Mouse (Mus musculus): ENCODE results near the gene Ciao1. TPM values are rescaled to one million over a fixed set of nuclear protein-coding genes. Genes with fewer than 3 reads are reported as not detected.

Gene Ciao1
- polyA plus RNA-seq, 1 experiment, result 72.2 TPM

DNA sequence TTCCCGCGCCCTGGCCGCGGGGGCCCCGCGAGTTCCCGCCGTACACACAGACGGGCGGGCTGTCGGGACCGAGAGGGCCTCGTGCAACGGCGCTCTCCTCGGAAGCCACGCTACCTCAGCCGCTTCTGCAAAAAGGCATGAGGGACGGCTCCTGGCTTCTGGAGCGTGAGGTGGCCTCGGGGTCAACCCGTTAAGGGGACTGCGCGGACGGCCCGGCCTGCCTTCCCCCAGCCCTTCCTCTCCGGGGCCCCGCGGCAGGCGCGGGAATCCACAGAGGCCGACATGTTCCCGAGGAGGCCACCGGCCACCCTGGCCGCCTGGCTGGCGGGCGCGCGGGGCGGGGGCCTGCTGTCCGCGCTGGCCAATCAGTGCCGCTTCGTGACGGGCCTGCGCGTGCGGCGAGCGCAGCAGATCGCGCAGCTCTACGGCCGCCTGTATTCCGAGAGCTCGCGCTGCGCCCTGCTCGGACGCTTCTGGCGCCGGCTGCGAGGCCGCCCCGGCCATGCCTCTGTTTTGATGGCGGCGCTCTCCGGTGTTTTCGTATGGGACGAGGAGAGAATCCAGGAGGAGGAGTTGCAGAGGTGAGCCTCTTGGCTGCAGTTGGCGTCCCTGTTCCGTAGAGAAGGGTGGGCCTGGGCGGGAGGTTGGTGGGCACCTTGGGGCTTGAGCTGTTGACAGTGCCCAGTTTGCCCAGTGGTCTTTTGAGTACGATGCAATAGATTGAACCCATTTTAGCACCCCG is 22.9 kb upstream of the Ciao1 start:
- peak overlapping the region; percentile 83 for H3K27ac ChIP-seq (ENCODE audit: insufficient read depth, low read length)
- H3K4me1 ChIP-seq (ENCODE audit: control insufficient read depth, insufficient read depth, low read length), result peaks cover 3% of the 10 kb centered on the region
- TF ChIP-seq POLR2A (IDR thresholded peaks at IDR 0.05; ENCODE audit: extremely low read depth, insufficient read depth, low read length), result peak; percentile 73
- TF ChIP-seq CTCF (IDR thresholded peaks at IDR 0.05; ENCODE audit: extremely low read depth, insufficient read depth, low read length), result no peak
- peak overlapping the region; percentile 97 for H3K4me3 ChIP-seq (ENCODE audit: insufficient read depth, low read length)

DNA sequence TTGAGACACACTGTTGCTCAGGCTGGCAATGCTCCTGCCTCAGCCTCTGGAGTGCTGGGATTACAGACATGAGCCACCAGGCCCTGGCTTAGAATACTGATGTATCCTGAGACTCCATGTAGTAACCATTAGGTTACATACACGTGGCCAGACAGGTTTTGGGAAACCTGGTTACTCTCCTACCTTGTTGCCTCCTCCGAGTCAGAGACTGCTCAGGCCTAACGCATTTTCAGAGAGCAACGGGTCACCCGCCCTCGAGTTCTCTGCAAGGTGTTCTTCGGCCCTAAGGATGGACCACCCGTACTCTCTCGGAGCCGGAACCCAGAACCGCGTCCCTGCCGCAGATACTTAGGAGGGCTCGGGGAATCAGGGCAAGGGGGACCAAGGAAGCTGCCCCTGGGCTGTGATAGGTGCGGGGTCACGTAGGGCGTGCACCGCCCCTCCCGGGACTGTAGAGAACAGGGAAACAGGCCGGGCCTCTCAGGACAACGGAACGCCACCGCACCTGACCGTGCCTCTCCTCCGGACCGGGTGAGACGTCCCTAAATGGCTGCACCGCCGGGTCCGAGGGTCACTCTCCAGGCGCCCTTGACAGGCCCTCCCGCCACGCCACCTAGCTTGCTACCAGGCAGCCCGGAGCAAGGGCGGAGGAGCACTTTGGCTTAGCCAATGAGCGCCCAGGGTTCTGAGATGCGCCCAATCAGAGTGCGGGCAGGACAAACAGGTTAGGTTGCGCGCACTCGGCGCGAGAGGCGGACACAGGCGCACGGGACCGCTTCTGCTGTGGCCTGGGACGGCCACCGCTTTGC is 22.1 kb upstream of the Ciao1 start, which contains the start of gene Stard7:
Gene Stard7, plus strand, starts transcription at position 728 of the 809 bp plus-strand sequence.
- TF ChIP-seq CTCF (IDR thresholded peaks at IDR 0.05; ENCODE audit: extremely low read depth, insufficient read depth, low read length) (no peak), POLR2A (IDR thresholded peaks at IDR 0.05; ENCODE audit: extremely low read depth, insufficient read depth, low read length) (peak; percentile 74; the same call in 1 of the 2 replicates)
- H3K4me1 ChIP-seq (ENCODE audit: control insufficient read depth, insufficient read depth, low read length), result peaks cover 3% of the 10 kb centered on the region
- peak within 1 kb of the TSS; percentile 83 for H3K27ac ChIP-seq (ENCODE audit: insufficient read depth, low read length)
- peak within 1 kb of the TSS; percentile 97 for H3K4me3 ChIP-seq (ENCODE audit: insufficient read depth, low read length)

DNA sequence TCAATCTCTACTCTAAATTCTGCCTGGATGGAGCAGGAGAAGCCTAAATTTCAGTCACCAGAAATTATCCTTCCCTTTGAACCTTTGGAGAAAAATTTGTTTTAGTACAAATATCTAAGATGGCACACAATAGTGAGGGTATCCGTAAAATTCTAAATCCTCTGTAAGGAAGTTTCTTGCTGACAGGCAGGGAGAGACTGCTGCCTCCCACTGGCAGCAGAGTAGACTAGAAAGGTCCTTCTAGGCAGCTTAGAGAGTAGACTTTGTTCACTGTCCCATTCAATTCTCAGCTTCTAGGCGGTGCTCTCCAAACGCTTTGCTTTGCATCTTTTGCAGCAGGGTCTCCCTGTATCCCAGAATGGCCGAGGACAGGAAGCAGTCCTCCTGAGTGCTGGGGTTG is 20.2 kb upstream of the Ciao1 start:
- no peak overlapping the region for H3K4me3 ChIP-seq (ENCODE audit: insufficient read depth, low read length)
- no peak overlapping the region for H3K27ac ChIP-seq (ENCODE audit: insufficient read depth, low read length)
- no peak for TF ChIP-seq POLR2A (IDR thresholded peaks at IDR 0.05; ENCODE audit: extremely low read depth, insufficient read depth, low read length)
- TF ChIP-seq CTCF (IDR thresholded peaks at IDR 0.05; ENCODE audit: extremely low read depth, insufficient read depth, low read length), result 0 out of 2 replicates have a peak, but pooled peaks have one; percentile 23
- H3K4me1 ChIP-seq (ENCODE audit: control insufficient read depth, insufficient read depth, low read length), result peaks cover 2% of the 10 kb centered on the region

DNA sequence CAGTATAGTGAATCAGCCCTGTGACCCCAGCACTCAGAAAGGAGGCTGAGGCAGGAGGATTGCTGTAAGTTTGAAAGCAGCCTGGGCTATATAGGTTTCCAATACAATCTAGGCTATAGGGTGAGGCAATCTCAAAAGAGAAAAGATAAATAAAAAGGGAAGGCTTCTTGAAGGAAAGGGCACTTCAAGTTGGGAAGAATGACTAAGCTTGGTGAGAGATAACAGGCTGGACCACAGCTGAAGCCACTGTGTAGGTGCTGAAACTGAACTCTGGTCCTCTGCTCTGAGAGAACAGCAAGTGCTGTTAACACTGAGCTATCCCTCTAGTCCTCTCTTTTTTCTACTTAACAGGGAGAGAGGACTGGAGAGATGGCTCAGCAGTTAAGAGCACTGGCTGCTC is 14.9 kb upstream of the Ciao1 start:
- TF ChIP-seq CTCF (IDR thresholded peaks at IDR 0.05; ENCODE audit: extremely low read depth, insufficient read depth, low read length) (no peak), POLR2A (IDR thresholded peaks at IDR 0.05; ENCODE audit: extremely low read depth, insufficient read depth, low read length) (no peak)
- no peak overlapping the region for H3K27ac ChIP-seq (ENCODE audit: insufficient read depth, low read length)
- H3K4me3 ChIP-seq (ENCODE audit: insufficient read depth, low read length), result no peak overlapping the region
- no peaks in the 10 kb centered on the region for H3K4me1 ChIP-seq (ENCODE audit: control insufficient read depth, insufficient read depth, low read length)

DNA sequence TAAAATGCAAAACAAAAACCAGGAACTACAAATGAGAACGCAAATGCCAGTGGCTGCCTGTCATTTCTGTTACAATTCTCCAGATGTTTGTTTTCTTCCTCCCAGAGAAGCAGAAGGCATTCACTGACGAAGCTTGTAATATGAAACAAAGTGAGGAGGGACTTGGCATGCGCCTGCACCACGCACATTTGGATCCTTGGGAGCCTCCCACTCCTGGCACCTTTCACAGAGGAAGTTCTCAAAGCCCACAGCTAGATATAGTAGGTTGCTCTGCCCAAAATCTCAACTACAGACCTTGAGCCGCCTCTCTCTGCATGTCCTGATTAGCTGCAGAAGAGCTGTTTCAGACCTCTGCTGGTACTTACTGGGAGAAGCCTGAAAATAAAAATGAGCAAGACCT is 11.7 kb upstream of the Ciao1 start:
- Histone ChIP-seq H3K27ac (ENCODE audit: insufficient read depth, low read length) (no peak overlapping the region), H3K4me3 (ENCODE audit: insufficient read depth, low read length) (no peak overlapping the region), H3K4me1 (ENCODE audit: control insufficient read depth, insufficient read depth, low read length) (no peaks in the 10 kb centered on the region)
- TF ChIP-seq CTCF (IDR thresholded peaks at IDR 0.05; ENCODE audit: extremely low read depth, insufficient read depth, low read length) (no peak), POLR2A (IDR thresholded peaks at IDR 0.05; ENCODE audit: extremely low read depth, insufficient read depth, low read length) (no peak)

DNA sequence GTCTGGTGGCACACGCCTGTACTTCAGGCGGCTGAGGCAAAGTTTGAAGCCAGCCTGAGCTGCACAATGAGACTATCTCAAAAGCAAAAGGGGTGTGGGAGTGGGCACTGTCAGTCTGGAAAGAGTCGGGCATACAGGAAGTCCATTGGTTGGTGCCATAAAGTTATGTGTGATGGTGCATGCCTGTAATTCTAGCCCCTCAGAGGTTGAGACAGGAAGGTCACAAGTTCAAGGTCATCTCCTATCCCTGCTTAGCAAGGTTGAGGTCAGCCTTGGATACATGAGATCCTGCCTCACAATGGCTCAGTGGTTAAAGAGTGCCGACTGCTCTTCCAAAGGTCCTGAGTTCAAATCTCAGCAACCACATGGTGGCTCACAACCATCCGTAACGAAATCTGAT is 7.7 kb upstream of the Ciao1 start:
- H3K4me3 ChIP-seq (ENCODE audit: insufficient read depth, low read length), result no peak overlapping the region
- no peak for TF ChIP-seq POLR2A (IDR thresholded peaks at IDR 0.05; ENCODE audit: extremely low read depth, insufficient read depth, low read length)
- TF ChIP-seq CTCF (IDR thresholded peaks at IDR 0.05; ENCODE audit: extremely low read depth, insufficient read depth, low read length), result no peak

DNA sequence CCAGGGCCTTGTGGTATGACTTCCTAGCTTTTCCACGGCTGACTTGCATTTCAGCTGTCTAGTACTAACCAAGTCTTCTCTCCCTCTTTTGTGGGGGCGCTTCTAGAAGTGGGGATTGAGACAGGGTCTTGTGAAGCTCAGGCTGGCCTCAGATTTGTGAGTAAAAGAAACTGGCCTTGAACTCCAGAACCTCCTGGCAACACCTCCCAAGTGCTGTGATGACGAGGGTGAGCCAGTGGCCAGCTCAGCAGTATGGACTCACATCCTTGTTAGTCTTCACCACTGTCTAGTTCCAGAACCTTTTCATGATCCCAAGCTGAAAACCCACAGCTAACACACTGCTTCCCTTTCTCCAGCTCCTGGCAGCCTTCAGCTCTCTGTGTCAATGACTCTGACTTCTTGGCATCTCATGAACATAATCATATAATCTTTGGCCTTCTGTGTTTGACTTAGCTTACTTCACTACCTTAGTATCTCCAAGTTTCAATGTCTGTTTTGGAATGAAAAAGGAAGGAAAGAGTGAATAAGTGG is 7.1 kb upstream of the Ciao1 start:
- TF ChIP-seq POLR2A (IDR thresholded peaks at IDR 0.05; ENCODE audit: extremely low read depth, insufficient read depth, low read length), result no peak
- no peak for TF ChIP-seq CTCF (IDR thresholded peaks at IDR 0.05; ENCODE audit: extremely low read depth, insufficient read depth, low read length)
- H3K4me3 ChIP-seq (ENCODE audit: insufficient read depth, low read length), result no peak overlapping the region
- H3K27ac ChIP-seq (ENCODE audit: insufficient read depth, low read length), result no peak overlapping the region
- peaks cover 1% of the 10 kb centered on the region; the same call in 1 of the 2 replicates for H3K4me1 ChIP-seq (ENCODE audit: control insufficient read depth, insufficient read depth, low read length)

More for the DNA sequence above, 7.7 kb upstream of the Ciao1 start:
- Histone ChIP-seq H3K4me1 (ENCODE audit: control insufficient read depth, insufficient read depth, low read length) (peaks cover 1% of the 10 kb centered on the region; the same call in 1 of the 2 replicates), H3K27ac (ENCODE audit: insufficient read depth, low read length) (no peak overlapping the region)

DNA sequence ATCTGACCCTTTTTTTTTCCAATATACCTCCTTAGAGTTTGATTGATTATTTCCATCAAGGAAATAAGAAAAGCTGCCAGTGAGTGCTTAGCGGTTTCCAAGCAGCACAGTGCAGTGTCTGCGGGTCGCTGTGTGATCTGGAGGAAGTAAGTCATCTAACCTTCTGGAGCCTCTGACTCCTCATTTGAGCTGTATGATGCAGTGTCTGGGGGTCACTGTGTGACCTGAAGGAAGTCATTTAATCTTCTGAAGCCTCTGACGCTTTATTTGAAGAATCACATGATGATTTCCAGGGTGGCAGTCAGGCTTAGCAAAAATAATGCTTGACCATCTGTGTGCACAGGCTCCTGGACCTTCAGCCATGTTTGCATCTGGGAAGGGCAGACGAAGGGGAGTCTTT is 5.2 kb upstream of the Ciao1 start:
- H3K4me1 ChIP-seq (ENCODE audit: control insufficient read depth, insufficient read depth, low read length), result peaks cover 3% of the 10 kb centered on the region; the same call in 1 of the 2 replicates
- no peak overlapping the region for H3K27ac ChIP-seq (ENCODE audit: insufficient read depth, low read length)
- H3K4me3 ChIP-seq (ENCODE audit: insufficient read depth, low read length), result no peak overlapping the region
- TF ChIP-seq CTCF (IDR thresholded peaks at IDR 0.05; ENCODE audit: extremely low read depth, insufficient read depth, low read length) (no peak), POLR2A (IDR thresholded peaks at IDR 0.05; ENCODE audit: extremely low read depth, insufficient read depth, low read length) (no peak)

DNA sequence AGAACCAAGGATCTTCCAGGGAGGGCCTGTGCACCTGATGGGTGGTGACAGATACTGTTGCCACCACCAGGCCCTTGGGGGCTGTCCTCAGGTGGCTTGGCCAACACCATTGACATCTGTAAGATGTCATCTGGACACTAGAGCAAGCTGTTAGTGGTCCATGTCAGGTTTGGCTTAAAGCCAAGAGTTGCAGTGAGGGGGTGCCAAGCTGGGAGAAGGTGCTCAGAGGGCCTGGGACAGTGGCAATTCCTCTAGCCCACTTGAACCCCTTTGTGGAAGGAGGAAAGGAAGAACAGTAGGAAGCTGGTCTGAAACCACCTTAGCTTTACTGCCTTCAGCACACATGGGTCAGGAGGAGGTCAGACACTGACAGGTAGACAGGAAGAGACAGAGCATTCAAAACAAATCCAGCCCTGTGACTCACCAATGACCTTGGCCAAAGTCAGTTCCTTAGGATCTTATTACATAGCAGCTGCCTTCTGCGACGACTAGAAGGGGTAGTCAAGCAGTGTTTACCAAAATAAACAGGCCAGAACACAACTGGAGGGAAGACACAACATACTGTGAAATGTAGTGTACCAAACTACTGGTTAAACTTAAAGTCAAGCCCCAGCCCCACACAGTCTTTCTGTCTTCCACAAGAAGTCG is 4.4 kb upstream of the Ciao1 start:
- Histone ChIP-seq H3K4me1 (ENCODE audit: control insufficient read depth, insufficient read depth, low read length) (peaks cover 3% of the 10 kb centered on the region; the same call in 1 of the 2 replicates), H3K27ac (ENCODE audit: insufficient read depth, low read length) (no peak overlapping the region), H3K4me3 (ENCODE audit: insufficient read depth, low read length) (no peak overlapping the region)
- no peak for TF ChIP-seq CTCF (IDR thresholded peaks at IDR 0.05; ENCODE audit: extremely low read depth, insufficient read depth, low read length)
- TF ChIP-seq POLR2A (IDR thresholded peaks at IDR 0.05; ENCODE audit: extremely low read depth, insufficient read depth, low read length), result no peak
